Mouse (Mus musculus): ENCODE data around the gene BC028528. TPM values are rescaled to one million over a fixed set of nuclear protein-coding genes. Genes with fewer than 3 reads are reported as not detected.
"Not testable (repeated sequence)": the region's sequence is repeated elsewhere in the genome, so short reads cannot be mapped to it uniquely, and the experiment has no call there.

Gene BC028528
- polyA plus RNA-seq, 1 experiment from 2014 or later: 17.7 TPM

- DNase-seq (ENCODE audit: low spot score): peak; percentile 60
These were observed 14.2 kb upstream of the BC028528 start for GRCm38 (mm10) chr3:95905940-95906492.

GRCm38 (mm10) chr3:95905146-95905939 lies 13.5 kb upstream of the BC028528 start:
- peak; percentile 56 for DNase-seq (ENCODE audit: low spot score)

- no peak for DNase-seq (ENCODE audit: low spot score)
These were observed 12.8 kb upstream of the BC028528 start, which contains the start of gene Car14 for GRCm38 (mm10) chr3:95904568-95904967. TSS of gene Car14 (minus strand) at chr3:95904691.

GRCm38 (mm10) chr3:95903753-95904502 lies 12.1 kb upstream of the BC028528 start:
- DNase-seq (ENCODE audit: low spot score): no peak

GRCm38 (mm10) chr3:95902643-95903042 lies 10.8 kb upstream of the BC028528 start:
- no peak for DNase-seq (ENCODE audit: low spot score)

GRCm38 (mm10) chr3:95902373-95902625 lies 10.5 kb upstream of the BC028528 start:
- DNase-seq (ENCODE audit: low spot score): no peak

GRCm38 (mm10) chr3:95901616-95902372 lies 10.0 kb upstream of the BC028528 start:
- no peak for DNase-seq (ENCODE audit: low spot score)

- DNase-seq (ENCODE audit: low spot score): no peak
These were observed 8.2 kb upstream of the BC028528 start for GRCm38 (mm10) chr3:95899800-95900524.

GRCm38 (mm10) chr3:95895501-95895900 lies 3.7 kb upstream of the BC028528 start:
- DNase-seq (ENCODE audit: low spot score): not testable (repeated sequence)

GRCm38 (mm10) chr3:95894317-95895160 lies 2.7 kb upstream of the BC028528 start:
- DNase-seq (ENCODE audit: low spot score): no peak

GRCm38 (mm10) chr3:95893606-95894316 lies 2.0 kb upstream of the BC028528 start, which contains the start of gene Aph1a:
TSS of gene Aph1a (plus strand) at chr3:95893969.
- peak; percentile 97 for DNase-seq (ENCODE audit: low spot score)

- no peak for DNase-seq (ENCODE audit: low spot score)
These were observed 1.3 kb upstream of the BC028528 start for GRCm38 (mm10) chr3:95893126-95893525.

- no peak for DNase-seq (ENCODE audit: low spot score)
These were observed 554 bp upstream of the BC028528 start for GRCm38 (mm10) chr3:95892066-95893052.

- DNase-seq (ENCODE audit: low spot score): no peak
These were observed 2.1 kb downstream of the BC028528 start for GRCm38 (mm10) chr3:95889664-95890063.

GRCm38 (mm10) chr3:95887596-95887995 lies 4.2 kb downstream of the BC028528 start:
- no peak for DNase-seq (ENCODE audit: low spot score)

- DNase-seq (ENCODE audit: low spot score): no peak
These were observed 7.4 kb downstream of the BC028528 start for GRCm38 (mm10) chr3:95884400-95884799.

- peak; percentile 80 for DNase-seq (ENCODE audit: low spot score)
These were observed 8.9 kb downstream of the BC028528 start for GRCm38 (mm10) chr3:95882816-95883425.

All from thymus, postnatal 0 days (tissue).